Mouse (Mus musculus): ENCODE results near the gene Prkab2. TPM values are rescaled to one million over a fixed set of nuclear protein-coding genes. Genes with fewer than 3 reads are reported as not detected.
A peak's percentile ranks its signal among the peaks of the same experiment; 100 is the strongest.

Prkab2 gene
- polyA plus RNA-seq, 1 experiment from 2014 or later = 12.6 TPM

- peaks cover 16% of the 10 kb centered on the region for H3K4me1 ChIP-seq
- ATAC-seq (replicated peaks) = no peak
- H3K27me3 ChIP-seq (replicated peaks) = no peaks in the 10 kb centered on the region
- no peak overlapping the region for H3K4me2 ChIP-seq
- WGBS = 82% methylated on average over 8 of the region's 8 CpGs
- no peaks in the 10 kb centered on the region for H3K36me3 ChIP-seq (replicated peaks)
- H3K4me3 ChIP-seq = no peak overlapping the region
- H3K9me3 ChIP-seq = no peaks in the 10 kb centered on the region
- no peak overlapping the region for H3K27ac ChIP-seq
- no peak overlapping the region for H3K9ac ChIP-seq
Observed at GRCm38 (mm10) chr3:97654901-97655300, 3.1 kb upstream of the Prkab2 start.

GRCm38 (mm10) chr3:97658426-97659193 lies 617 bp downstream of the Prkab2 start:
- Histone ChIP-seq H3K36me3 (replicated peaks) (peaks cover 4% of the 10 kb centered on the region; the same call in 1 of the 2 replicates), H3K9me3 (no peaks in the 10 kb centered on the region), H3K27me3 (replicated peaks) (no peaks in the 10 kb centered on the region), H3K4me3 (peak overlapping the region; percentile 99), H3K4me2 (peak overlapping the region; percentile 88), H3K9ac (peak overlapping the region; percentile 77), H3K27ac (peak overlapping the region; percentile 82), H3K4me1 (peaks cover 16% of the 10 kb centered on the region)
- ATAC-seq (replicated peaks) = peak; percentile 80
- under 1% methylated on average over 50 of the region's 50 CpGs for WGBS

GRCm38 (mm10) chr3:97659746-97660145 lies 1.8 kb downstream of the Prkab2 start:
- WGBS = 86% methylated on average over 7 of the region's 7 CpGs
- peak overlapping the region; percentile 99; the same call in 1 of the 2 replicates for H3K4me3 ChIP-seq

GRCm38 (mm10) chr3:97661206-97661605 lies 3.2 kb downstream of the Prkab2 start:
- H3K27me3 ChIP-seq (replicated peaks) = no peaks in the 10 kb centered on the region
- H3K4me3 ChIP-seq = no peak overlapping the region
- ATAC-seq (replicated peaks) = no peak
- H3K4me2 ChIP-seq = no peak overlapping the region
- H3K4me1 ChIP-seq = peaks cover 16% of the 10 kb centered on the region
- no peak overlapping the region for H3K27ac ChIP-seq
- H3K36me3 ChIP-seq (replicated peaks) = peaks cover 16% of the 10 kb centered on the region
- 83% methylated on average over 8 of the region's 8 CpGs for WGBS
- no peak overlapping the region for H3K9ac ChIP-seq
- H3K9me3 ChIP-seq = no peaks in the 10 kb centered on the region

More at GRCm38 (mm10) chr3:97659746-97660145, 1.8 kb downstream of the Prkab2 start:
- Histone ChIP-seq H3K4me2 (peak overlapping the region; percentile 88; the same call in 1 of the 2 replicates), H3K36me3 (replicated peaks) (peaks cover 15% of the 10 kb centered on the region), H3K9ac (no peak overlapping the region), H3K9me3 (no peaks in the 10 kb centered on the region), H3K4me1 (peaks cover 16% of the 10 kb centered on the region), H3K27me3 (replicated peaks) (no peaks in the 10 kb centered on the region), H3K27ac (no peak overlapping the region)
- ATAC-seq (replicated peaks) = no peak

GRCm38 (mm10) chr3:97665525-97665924 lies 7.5 kb downstream of the Prkab2 start:
- Histone ChIP-seq H3K4me1 (no peaks in the 10 kb centered on the region), H3K9me3 (no peaks in the 10 kb centered on the region), H3K36me3 (replicated peaks) (peaks cover 29% of the 10 kb centered on the region), H3K27me3 (replicated peaks) (no peaks in the 10 kb centered on the region), H3K4me3 (no peak overlapping the region), H3K27ac (no peak overlapping the region), H3K9ac (no peak overlapping the region), H3K4me2 (no peak overlapping the region)
- ATAC-seq (replicated peaks) = no peak
- WGBS = 90% methylated on average over 9 of the region's 9 CpGs

GRCm38 (mm10) chr3:97666154-97666553 lies 8.2 kb downstream of the Prkab2 start:
- peaks cover 29% of the 10 kb centered on the region for H3K36me3 ChIP-seq (replicated peaks)
- ATAC-seq (replicated peaks) = no peak
- 68% methylated on average over 8 of the region's 8 CpGs for WGBS

GRCm38 (mm10) chr3:97667093-97667675 lies 9.2 kb downstream of the Prkab2 start:
- Histone ChIP-seq H3K4me1 (no peaks in the 10 kb centered on the region), H3K9ac (no peak overlapping the region), H3K27me3 (replicated peaks) (no peaks in the 10 kb centered on the region), H3K4me2 (no peak overlapping the region), H3K4me3 (no peak overlapping the region), H3K36me3 (replicated peaks) (peaks cover 33% of the 10 kb centered on the region), H3K27ac (no peak overlapping the region), H3K9me3 (no peaks in the 10 kb centered on the region)
- 80% methylated on average over 14 of the region's 14 CpGs for WGBS
- ATAC-seq (replicated peaks) = no peak

More at GRCm38 (mm10) chr3:97666154-97666553, 8.2 kb downstream of the Prkab2 start:
- Histone ChIP-seq H3K4me2 (no peak overlapping the region), H3K4me1 (no peaks in the 10 kb centered on the region), H3K9ac (no peak overlapping the region), H3K9me3 (no peaks in the 10 kb centered on the region), H3K4me3 (no peak overlapping the region), H3K27me3 (replicated peaks) (no peaks in the 10 kb centered on the region), H3K27ac (no peak overlapping the region)

GRCm38 (mm10) chr3:97674644-97675110 lies 16.7 kb downstream of the Prkab2 start, which contains the start of gene Gm17651:
Gm17651 (minus strand) TSS chr3:97674694.
- ATAC-seq (replicated peaks) = no peak
- Histone ChIP-seq H3K27ac (no peak within 1 kb of the TSS), H3K4me3 (no peak within 1 kb of the TSS), H3K9ac (no peak within 1 kb of the TSS), H3K4me2 (no peak within 1 kb of the TSS), H3K27me3 (replicated peaks) (no peaks in the 10 kb centered on the region), H3K9me3 (no peaks in the 10 kb centered on the region), H3K36me3 (replicated peaks) (peaks cover 4% of the 10 kb centered on the region; the same call in 1 of the 2 replicates), H3K4me1 (no peaks in the 10 kb centered on the region)
- 93% methylated on average over 7 of the region's 7 CpGs for WGBS

GRCm38 (mm10) chr3:97676126-97676525 lies 18.1 kb downstream of the Prkab2 start:
- Histone ChIP-seq H3K4me1 (peaks cover 4% of the 10 kb centered on the region; the same call in 1 of the 2 replicates), H3K27ac (no peak overlapping the region), H3K9me3 (no peaks in the 10 kb centered on the region), H3K9ac (no peak overlapping the region), H3K36me3 (replicated peaks) (peaks cover 4% of the 10 kb centered on the region; the same call in 1 of the 2 replicates), H3K4me3 (no peak overlapping the region), H3K27me3 (replicated peaks) (no peaks in the 10 kb centered on the region), H3K4me2 (no peak overlapping the region)
- ATAC-seq (replicated peaks) = no peak
- WGBS = 94% methylated on average over 3 of the region's 3 CpGs

GRCm38 (mm10) chr3:97678416-97678815 lies 20.4 kb downstream of the Prkab2 start:
- no peak overlapping the region for H3K4me2 ChIP-seq
- no peak overlapping the region for H3K9ac ChIP-seq
- H3K27ac ChIP-seq = no peak overlapping the region
- H3K4me1 ChIP-seq = peaks cover 18% of the 10 kb centered on the region; the same call in 1 of the 2 replicates
- H3K9me3 ChIP-seq = no peaks in the 10 kb centered on the region
- WGBS = 96% methylated on average over 3 of the region's 3 CpGs
- no peaks in the 10 kb centered on the region for H3K36me3 ChIP-seq (replicated peaks)
- peaks cover 11% of the 10 kb centered on the region for H3K27me3 ChIP-seq (replicated peaks)
- ATAC-seq (replicated peaks) = no peak
- H3K4me3 ChIP-seq = no peak overlapping the region

GRCm38 (mm10) chr3:97680631-97681320 lies 22.8 kb downstream of the Prkab2 start:
- no peak overlapping the region for H3K27ac ChIP-seq
- ATAC-seq (replicated peaks) = peak; percentile 65
- 1% methylated on average over 28 of the region's 28 CpGs for WGBS

More at GRCm38 (mm10) chr3:97680631-97681320, 22.8 kb downstream of the Prkab2 start:
- no peaks in the 10 kb centered on the region for H3K9me3 ChIP-seq
- H3K4me1 ChIP-seq = peaks cover 18% of the 10 kb centered on the region; the same call in 1 of the 2 replicates
- 0 out of 2 replicates have a peak overlapping the region, but pooled peaks have one; percentile 39 for H3K9ac ChIP-seq
- peak overlapping the region; percentile 38 for H3K4me3 ChIP-seq
- no peaks in the 10 kb centered on the region for H3K36me3 ChIP-seq (replicated peaks)
- H3K27me3 ChIP-seq (replicated peaks) = peaks cover 22% of the 10 kb centered on the region
- H3K4me2 ChIP-seq = peak overlapping the region; percentile 63

Measured in midbrain, embryonic 15.5 days (tissue).